Mouse (Mus musculus) heart, embryonic 14.5 days (tissue): ENCODE measurements at regions not wholly inside any gene's neighbourhood (a gene's known extent, or its start where the extent isn't known, plus 50 kb on each side); places are given as distances from the start of the nearest gene placed in this dataset.

ENCODE experiments used
- ATAC-seq: fragments of 200-750 bp; cut with Nextera tagmentation; 2 replicates; pipeline ENCODE4 v1.8.0; 2017; ENCODE audit warnings: low read depth, moderate TSS enrichment; ENCODE audit not compliant: insufficient number of reproducible peaks, insufficient read depth, low FRiP score
- H3K27ac ChIP-seq, 2 experiments: fragments of 200-500 bp in 1 of 2; fragments of 300-500 bp in 1 of 2; sonication (generic) in 1 of 2; replicated peaks in 1 of 2; 2 replicates each; pipeline ENCODE4 v1.5.1; 2012 to 2014; ENCODE audit warnings: low read depth in 2 of 2, low read length in 2 of 2, control low read depth in 1 of 2, mild to moderate bottlenecking in 1 of 2, mixed read lengths in 1 of 2; ENCODE audit not compliant: control insufficient read depth in 1 of 2, insufficient read depth in 1 of 2
- H3K27me3 ChIP-seq: fragments of 300-500 bp; sonication (generic); 2 replicates; pipeline ENCODE4 v1.6.1; 2014; ENCODE audit warnings: mild to moderate bottlenecking, low read length, control low read depth; ENCODE audit not compliant: control insufficient read depth, insufficient read depth
- H3K36me3 ChIP-seq: fragments of 300-500 bp; sonication (generic); 2 replicates; pipeline ENCODE4 v1.6.1; 2014; ENCODE audit warnings: mild to moderate bottlenecking, control low read depth, low read length, mixed read lengths; ENCODE audit not compliant: control insufficient read depth, insufficient read depth
- H3K4me1 ChIP-seq, 2 experiments: fragments of 200-500 bp in 1 of 2; fragments of 300-500 bp in 1 of 2; sonication (generic) in 1 of 2; 2 replicates each; pipeline ENCODE4 v1.6.1; 2012 to 2014; ENCODE audit warnings: low read length in 2 of 2, control low read depth in 1 of 2, mixed read lengths in 1 of 2; ENCODE audit not compliant: control insufficient read depth in 2 of 2, insufficient read depth in 2 of 2
- H3K4me2 ChIP-seq: fragments of 300-500 bp; sonication (generic); 2 replicates; pipeline ENCODE4 v1.6.1; 2014; ENCODE audit warnings: mild to moderate bottlenecking, low read length
- H3K4me3 ChIP-seq, 2 experiments: fragments of 200-500 bp in 1 of 2; fragments of 300-500 bp in 1 of 2; sonication (generic) in 1 of 2; 2 replicates each; pipeline ENCODE4 v1.5.1; 2012 to 2014; ENCODE audit warnings: low read length in 2 of 2, mild to moderate bottlenecking in 2 of 2, control low read depth in 1 of 2, low read depth in 1 of 2, moderate library complexity in 1 of 2; ENCODE audit not compliant: control insufficient read depth in 1 of 2, insufficient read depth in 1 of 2
- H3K9ac ChIP-seq: fragments of 300-500 bp; sonication (generic); 2 replicates; pipeline ENCODE4 v1.6.1; 2014; ENCODE audit warnings: mild to moderate bottlenecking, low read length
- H3K9me3 ChIP-seq: fragments of 300-500 bp; sonication (generic); 2 replicates; pipeline ENCODE4 v1.6.1; 2016; ENCODE audit warnings: low read length, control low read depth; ENCODE audit not compliant: control insufficient read depth
- WGBS: fragments of 180-500 bp; shearing (Covaris S2); extraction: QIAGEN DNeasy Blood & Tissue Kit; methylation state at CpG from one replicate; pipeline ENCODE4 v1.1.7; 2014; 5-methylcytosine and 5-hydroxymethylcytosine counted together

DNA sequence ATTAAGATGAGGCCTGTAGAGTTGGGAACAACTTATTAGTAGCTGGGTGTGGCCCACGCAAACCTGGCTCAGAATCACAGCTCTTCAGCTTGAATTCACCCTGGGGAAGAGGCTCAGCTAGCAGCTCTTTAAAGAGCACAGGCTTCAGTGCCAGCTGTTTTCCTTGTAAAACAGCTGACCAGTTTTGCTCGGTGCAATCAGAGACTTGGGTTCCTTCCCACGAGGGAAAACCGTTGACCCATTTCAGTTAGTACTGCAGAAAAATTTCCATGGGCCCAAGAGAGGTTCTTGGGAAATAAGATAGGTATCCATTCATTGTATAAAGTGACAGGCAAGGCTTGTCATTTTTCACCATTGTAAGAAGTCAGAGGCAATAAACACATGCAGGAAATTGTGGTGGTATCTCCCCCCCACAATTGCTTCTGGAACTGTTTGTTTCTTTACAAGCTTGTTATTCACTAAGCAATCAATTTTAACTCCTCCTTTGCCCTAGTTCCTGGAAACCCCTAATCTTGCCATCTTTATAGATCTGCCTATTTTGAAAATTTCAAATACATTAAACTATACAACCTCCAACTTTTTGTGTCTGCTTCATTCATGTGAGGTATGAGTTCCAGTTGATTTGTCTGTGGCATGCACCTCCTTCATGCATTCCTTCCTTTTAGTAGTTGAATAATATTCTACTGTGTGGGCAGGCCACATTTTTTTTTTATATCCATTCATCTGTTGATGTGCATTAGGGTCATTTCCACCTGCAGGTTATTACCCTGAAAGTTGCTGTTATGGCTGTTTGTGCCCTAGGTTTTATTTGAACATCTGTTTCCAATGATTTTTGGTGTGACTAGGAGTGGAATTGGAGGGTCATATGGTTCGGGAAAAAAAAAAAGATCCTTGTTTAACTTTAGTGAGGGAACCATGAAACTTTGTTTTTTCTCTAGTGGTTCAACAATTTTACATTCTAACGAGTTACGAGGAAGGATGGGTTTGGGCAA is 205.8 kb downstream of the Btg1 start:
- Histone ChIP-seq H3K4me1 (no peaks in the 10 kb centered on the region; a peak in 1 of 4 replicates), H3K4me3 (no peak overlapping the region), H3K9me3 (no peaks in the 10 kb centered on the region), H3K4me2 (no peak overlapping the region), H3K27me3 (no peaks in the 10 kb centered on the region), H3K27ac (no peak overlapping the region), H3K36me3 (no peaks in the 10 kb centered on the region), H3K9ac (no peak overlapping the region)
- WGBS: 78% methylated on average over 7 of the region's 7 CpGs
- no peak for ATAC-seq

DNA sequence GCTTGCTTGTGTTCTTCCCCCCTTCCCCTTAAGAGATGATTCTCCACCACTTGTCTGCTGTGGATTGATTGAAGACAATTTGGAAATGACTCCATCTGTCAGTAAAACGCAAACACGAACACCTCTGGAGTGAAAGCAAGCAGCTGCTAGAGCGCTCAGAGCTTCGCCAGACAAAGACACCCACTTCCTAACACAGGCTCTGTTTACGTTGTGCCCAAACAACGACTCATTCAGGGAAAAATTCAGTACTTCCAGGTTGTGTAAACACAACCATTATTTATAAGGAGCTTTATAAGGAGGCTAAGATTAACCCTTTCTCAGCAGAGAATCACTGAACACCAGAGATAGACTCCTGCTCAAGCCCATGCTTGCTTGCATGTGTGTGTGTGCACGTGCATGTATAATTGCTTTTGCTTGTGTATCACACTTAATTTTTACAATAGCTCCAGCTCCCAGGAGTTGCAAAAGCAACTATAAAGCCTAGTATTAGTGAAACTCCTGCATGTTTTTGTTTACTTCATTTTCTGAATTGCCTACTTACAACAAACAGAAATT is 209.5 kb downstream of the Btg1 start:
- Histone ChIP-seq H3K27ac (no peak overlapping the region), H3K36me3 (no peaks in the 10 kb centered on the region), H3K9me3 (no peaks in the 10 kb centered on the region), H3K4me1 (peaks cover 0 to 2% of the 10 kb centered on the region in 2 experiments; a peak in 1 of 4 replicates), H3K27me3 (no peaks in the 10 kb centered on the region), H3K4me3 (no peak overlapping the region), H3K4me2 (no peak overlapping the region), H3K9ac (no peak overlapping the region)
- WGBS: 49% methylated on average over 7 of the region's 7 CpGs
- ATAC-seq: no peak

DNA sequence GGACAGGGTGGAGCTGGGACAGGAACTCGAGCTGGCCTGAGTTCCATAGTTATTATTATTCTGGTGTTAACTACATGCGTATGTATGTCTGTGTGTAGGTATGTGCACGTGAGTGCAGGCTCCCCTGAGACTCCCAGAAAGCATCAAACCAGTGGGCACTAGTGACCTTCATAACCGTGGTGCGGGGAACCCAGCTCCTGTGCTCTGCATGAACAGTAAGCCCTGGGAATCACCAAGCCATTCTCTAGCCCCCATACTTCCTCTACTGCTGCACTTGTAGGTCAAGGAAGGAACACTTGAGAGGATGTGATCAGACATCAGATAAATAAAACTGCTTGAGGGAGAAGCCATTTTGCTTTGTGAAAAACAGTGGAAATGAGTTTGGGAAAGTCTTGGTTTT is 211.2 kb downstream of the Btg1 start:
- Histone ChIP-seq H3K4me2 (no peak overlapping the region), H3K27ac (no peak overlapping the region)

DNA sequence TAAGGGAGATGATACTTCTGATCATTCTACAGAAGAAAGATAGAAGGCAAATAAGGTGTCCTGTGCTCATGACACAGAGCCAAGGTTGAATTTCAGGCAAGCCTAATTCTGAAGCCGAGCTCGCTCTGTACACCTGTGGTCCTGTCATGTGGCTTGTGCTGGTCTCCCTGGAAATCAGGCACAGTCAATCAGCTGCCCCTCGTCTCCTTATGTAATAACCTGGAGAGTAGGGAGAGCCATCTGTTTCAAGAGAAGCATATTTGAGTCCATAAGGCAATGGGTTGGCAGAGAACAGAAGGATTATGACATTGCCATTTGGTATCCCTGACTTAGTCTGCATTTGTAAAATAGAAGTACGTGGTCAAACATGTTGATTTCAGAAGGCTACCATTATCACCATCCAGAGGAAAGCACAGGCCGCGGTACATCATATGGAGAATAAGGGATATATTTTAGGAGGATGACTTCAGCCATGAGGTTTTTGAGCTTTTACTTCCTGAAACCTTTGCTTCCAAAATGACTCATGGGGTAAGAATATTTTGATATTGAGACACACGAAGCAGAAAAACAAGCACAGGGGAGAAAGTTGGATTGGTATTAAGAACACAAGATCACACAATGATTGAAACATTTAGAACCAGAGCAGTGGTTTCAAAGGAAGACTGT is 211.9 kb downstream of the Btg1 start:
- WGBS: 75% methylated on average over 7 of the region's 7 CpGs
- Histone ChIP-seq H3K9me3 (no peaks in the 10 kb centered on the region), H3K4me3 (no peak overlapping the region), H3K27me3 (no peaks in the 10 kb centered on the region), H3K4me2 (no peak overlapping the region), H3K27ac (no peak overlapping the region), H3K9ac (no peak overlapping the region), H3K36me3 (no peaks in the 10 kb centered on the region), H3K4me1 (peaks cover 0 to 2% of the 10 kb centered on the region in 2 experiments; a peak in 1 of 4 replicates)
- ATAC-seq: no peak

More for the DNA sequence above, 211.2 kb downstream of the Btg1 start:
- WGBS: 84% methylated on average over 5 of the region's 5 CpGs
- no peaks in the 10 kb centered on the region for H3K27me3 ChIP-seq
- no peak overlapping the region for H3K9ac ChIP-seq
- no peak for ATAC-seq
- peaks cover 0 to 2% of the 10 kb centered on the region in 2 experiments; a peak in 1 of 4 replicates for H3K4me1 ChIP-seq
- H3K36me3 ChIP-seq: no peaks in the 10 kb centered on the region
- no peak overlapping the region for H3K4me3 ChIP-seq
- no peaks in the 10 kb centered on the region for H3K9me3 ChIP-seq

DNA sequence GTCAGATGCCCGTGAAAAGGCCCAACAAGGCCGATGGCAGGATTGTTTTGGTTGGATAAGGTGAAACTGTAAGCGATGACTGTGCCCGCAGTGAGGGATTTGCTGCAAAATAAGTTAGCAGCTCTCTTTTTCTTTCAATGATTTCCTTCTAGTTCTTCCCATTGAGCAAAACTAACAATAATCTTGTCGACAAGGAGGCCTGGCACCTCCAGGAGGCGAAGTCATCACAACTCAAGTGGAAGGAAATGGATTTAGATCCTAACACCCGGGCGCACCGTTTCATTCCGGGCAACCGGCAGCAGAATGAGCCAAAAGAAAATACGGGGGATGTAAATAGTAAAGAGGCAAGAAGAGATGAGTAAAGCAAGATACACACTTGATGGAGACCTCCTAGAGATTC is 214.3 kb downstream of the Btg1 start:
- 74% methylated on average over 12 of the region's 12 CpGs for WGBS
- no peaks in the 10 kb centered on the region for H3K9me3 ChIP-seq
- no peak for ATAC-seq
- H3K27me3 ChIP-seq: no peaks in the 10 kb centered on the region
- no peak overlapping the region for H3K4me2 ChIP-seq
- H3K4me3 ChIP-seq: no peak overlapping the region
- no peak overlapping the region for H3K27ac ChIP-seq
- H3K4me1 ChIP-seq: peaks cover 0 to 2% of the 10 kb centered on the region in 2 experiments; a peak in 1 of 4 replicates
- no peak overlapping the region for H3K9ac ChIP-seq
- H3K36me3 ChIP-seq: no peaks in the 10 kb centered on the region

DNA sequence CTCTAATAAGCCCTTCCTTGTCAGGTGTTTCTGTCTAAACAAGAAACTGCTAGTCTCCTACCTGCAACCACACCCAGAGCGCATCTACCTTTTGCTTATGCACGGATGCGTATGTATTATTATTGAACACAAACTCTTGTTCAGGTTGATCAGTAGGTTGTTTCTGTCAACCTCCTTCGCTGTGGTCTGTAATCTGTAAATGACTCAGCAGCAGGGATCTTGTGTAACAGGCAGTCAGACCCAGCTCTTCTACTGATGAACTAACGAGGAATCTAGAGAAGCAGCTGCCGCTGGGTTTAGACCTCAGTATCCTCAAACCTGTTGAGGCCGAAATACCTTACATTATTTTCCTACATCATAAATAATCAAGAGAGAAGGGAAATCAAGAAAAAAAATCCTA is 220.4 kb downstream of the Btg1 start:
- ATAC-seq: no peak
- no peak overlapping the region for H3K27ac ChIP-seq
- H3K9ac ChIP-seq: no peak overlapping the region
- WGBS: 81% methylated on average over 7 of the region's 7 CpGs
- no peaks in the 10 kb centered on the region for H3K36me3 ChIP-seq
- no peaks in the 10 kb centered on the region for H3K4me1 ChIP-seq
- H3K4me3 ChIP-seq: no peak overlapping the region
- H3K4me2 ChIP-seq: no peak overlapping the region
- no peaks in the 10 kb centered on the region for H3K27me3 ChIP-seq
- H3K9me3 ChIP-seq: no peaks in the 10 kb centered on the region

DNA sequence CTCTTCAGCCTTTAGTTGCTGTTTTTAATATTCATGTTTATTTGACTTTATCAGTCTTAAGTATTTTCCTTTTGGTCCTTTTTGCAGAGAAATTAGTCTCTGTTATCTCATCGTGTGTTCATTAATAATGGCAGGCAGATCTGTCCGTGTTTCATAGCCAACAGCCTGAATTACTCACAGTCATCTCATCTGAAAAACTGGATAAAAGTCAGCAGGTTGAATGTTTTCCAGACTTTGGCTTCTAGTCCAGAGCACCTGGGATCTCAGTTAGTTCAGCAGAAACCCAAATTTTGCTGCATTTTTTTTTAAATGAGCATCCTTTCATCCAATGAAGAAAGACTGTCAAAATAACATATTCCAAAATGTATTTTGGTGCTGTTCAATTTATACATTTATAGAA is 224.3 kb downstream of the Btg1 start:
- H3K4me3 ChIP-seq: no peak overlapping the region
- no peaks in the 10 kb centered on the region for H3K36me3 ChIP-seq
- H3K9me3 ChIP-seq: no peaks in the 10 kb centered on the region
- WGBS: 84% methylated on average over 2 of the region's 2 CpGs
- H3K27ac ChIP-seq: no peak overlapping the region
- no peak overlapping the region for H3K4me2 ChIP-seq
- H3K4me1 ChIP-seq: no peaks in the 10 kb centered on the region
- no peak overlapping the region for H3K9ac ChIP-seq
- no peaks in the 10 kb centered on the region for H3K27me3 ChIP-seq
- no peak for ATAC-seq
